Mouse (Mus musculus): Measurements from ENCODE around the gene Acadsb.

The Acadsb gene

GRCm38 (mm10) chr7:131465735-131466134, 55.3 kb downstream of the Acadsb start:
- no peak for DNase-seq (ENCODE audit: low spot score in 2 of 2)

GRCm38 (mm10) chr7:131467312-131467711, 56.9 kb downstream of the Acadsb start:
- DNase-seq (ENCODE audit: low spot score in 2 of 2) = no peak

- DNase-seq (ENCODE audit: low spot score in 2 of 2) = no peak
Observed at GRCm38 (mm10) chr7:131469506-131469905, 59.1 kb downstream of the Acadsb start.

GRCm38 (mm10) chr7:131471551-131471950, 61.1 kb downstream of the Acadsb start:
- no peak for DNase-seq (ENCODE audit: low spot score in 2 of 2)

GRCm38 (mm10) chr7:131477140-131477539, 66.7 kb downstream of the Acadsb start:
- DNase-seq (ENCODE audit: low spot score in 2 of 2) = no peak

- no peak for DNase-seq (ENCODE audit: low spot score in 2 of 2)
Observed at GRCm38 (mm10) chr7:131478403-131478802, 68.0 kb downstream of the Acadsb start.

Data from frontal cortex, postnatal 14 days (tissue).